Mouse (Mus musculus) Patski (cell line): Measurements from ENCODE around the gene Hipk4. TPM values are rescaled to one million over a fixed set of nuclear protein-coding genes. Genes with fewer than 3 reads are reported as not detected.

Experiments used
- ATAC-seq: fragments of 100-300 bp; one replicate; pipeline ENCODE4 v1.8.0; 2021
- CTCF ChIA-PET: fragments of 350-600 bp; sonication (Branson Sonifier 250); formaldehyde crosslinking; loops from one replicate; lab custom pipeline; 2022; ENCODE audit warnings: inconsistent platforms; lab: Charles Lee
- POLR2A ChIA-PET: fragments of 350-600 bp; sonication (Branson Sonifier 250); formaldehyde crosslinking; loops from one replicate; lab custom pipeline; 2022; ENCODE audit warnings: antibody characterized with exemption, inconsistent platforms; lab: Charles Lee
- DNase-seq: peaks from one replicate; pipeline ENCODE4 v3.0.0-alpha.2; 2011; ENCODE audit warnings: low read depth, low spot score
- H3K27me3 ChIP-seq: fragments of 371-371 bp; one replicate; pipeline ENCODE4 v1.5.1; 2021
- CTCF ChIP-seq: fragments of 100-300 bp; IDR thresholded peaks from one replicate; pipeline ENCODE4 v1.5.1; 2021
- in situ Hi-C: fragments of 300-500 bp; cut with MboI; formaldehyde crosslinking; loops from 3 replicates; pipeline ENCODE4 v1.11.1; 2018; ENCODE audit warnings: low pct_unique_long_range_greater_than_20kb, mixed read lengths
- polyA plus RNA-seq: library from polyadenylated mRNA; unstranded; gene quantifications from one replicate; pipeline ENCODE4 v1.2.3, GENCODE M21; 2021

Gene Hipk4
- polyA plus RNA-seq, 1 experiment from 2014 or later = 0.95 TPM

GRCm38 (mm10) chr7:27574124-27574880 lies 51.2 kb downstream of the Hipk4 start:
- DNase-seq (no peak), ATAC-seq (peak; percentile 64)
- H3K27me3 ChIP-seq = no peaks in the 10 kb centered on the region
- no peak for TF ChIP-seq CTCF
- ChIA-PET POLR2A (interaction anchor here (1.0 kb wide), 1 partner anchor 12 kb away, joined by 3 read pairs; no protein-coding TSS in a partner anchor), CTCF (interaction anchor here (1.2 kb wide), 1 partner anchor 19 kb away, joined by 3 read pairs; no protein-coding TSS in a partner anchor)
- in situ Hi-C loops = no loop called here

GRCm38 (mm10) chr7:27576914-27577313 lies 53.8 kb downstream of the Hipk4 start:
- in situ Hi-C loops = no loop called here
- ATAC-seq = no peak
- ChIA-PET POLR2A (interaction anchor here (0.6 kb wide), 1 partner anchor 8 kb away, joined by 5 read pairs; no protein-coding TSS in a partner anchor), CTCF (interaction anchor here (1.3 kb wide), 1 partner anchor 9 kb away, joined by 3 read pairs; no protein-coding TSS in a partner anchor)
- H3K27me3 ChIP-seq = no peaks in the 10 kb centered on the region
- no peak for DNase-seq
- no peak for TF ChIP-seq CTCF

GRCm38 (mm10) chr7:27577589-27577988 lies 54.5 kb downstream of the Hipk4 start:
- TF ChIP-seq CTCF = no peak
- POLR2A ChIA-PET = no interaction called here
- in situ Hi-C loops = no loop called here
- no peaks in the 10 kb centered on the region for H3K27me3 ChIP-seq
- DNase-seq (no peak), ATAC-seq (no peak)
- CTCF ChIA-PET = interaction anchor here (1.3 kb wide), 1 partner anchor 10 kb away, joined by 3 read pairs; no protein-coding TSS in a partner anchor

GRCm38 (mm10) chr7:27578465-27578864 lies 55.4 kb downstream of the Hipk4 start:
- H3K27me3 ChIP-seq = no peaks in the 10 kb centered on the region
- DNase-seq = no peak
- in situ Hi-C loops = no loop called here
- POLR2A ChIA-PET = no interaction called here
- no peak for ATAC-seq
- no peak for TF ChIP-seq CTCF
- CTCF ChIA-PET = interaction anchor here (1.3 kb wide), 1 partner anchor 11 kb away, joined by 3 read pairs; no protein-coding TSS in a partner anchor

- no peaks in the 10 kb centered on the region for H3K27me3 ChIP-seq
- ChIA-PET POLR2A (interaction anchor here (1.4 kb wide), 1 partner anchor 27 kb away, joined by 3 read pairs; the partner anchor contains the start of genes 2310022A10Rik and Pld3), CTCF (interaction anchor here (1.5 kb wide), 1 partner anchor 9 kb away, joined by 4 read pairs; no protein-coding TSS in a partner anchor)
- no peak for DNase-seq
- no peak for ATAC-seq
- in situ Hi-C loops = no loop called here
- TF ChIP-seq CTCF = no peak
These were observed 57.5 kb downstream of the Hipk4 start for GRCm38 (mm10) chr7:27580380-27581174.

Other genes with a start within 250 kb of the Hipk4 start
- gene Ltbp4, start 185.6 kb upstream of the Hipk4 start, polyA plus RNA-seq = 10.3 TPM
- 24.7 TPM for gene Shkbp1, start 167.2 kb upstream of the Hipk4 start, polyA plus RNA-seq
- 0.64 TPM for gene Gm20479, start 165.8 kb upstream of the Hipk4 start, polyA plus RNA-seq
- 0.13 TPM for gene Sptbn4, start 75.6 kb upstream of the Hipk4 start, polyA plus RNA-seq
- 20.3 TPM for gene Blvrb, start 75.3 kb upstream of the Hipk4 start, polyA plus RNA-seq
- gene Sertad3, start 49.5 kb upstream of the Hipk4 start, polyA plus RNA-seq = 9.1 TPM
- 27.6 TPM for gene Sertad1, start 36.4 kb upstream of the Hipk4 start, polyA plus RNA-seq
- gene Prx, start 23.9 kb upstream of the Hipk4 start, polyA plus RNA-seq = 4.4 TPM
- gene Pld3, start 30.0 kb downstream of the Hipk4 start, polyA plus RNA-seq = 148 TPM
- gene 2310022A10Rik, start 30.0 kb downstream of the Hipk4 start, polyA plus RNA-seq = 13.6 TPM
- 71.9 TPM for gene Akt2, start 68.3 kb downstream of the Hipk4 start, polyA plus RNA-seq
- 0.12 TPM for gene Ttc9b, start 130.6 kb downstream of the Hipk4 start, polyA plus RNA-seq
- 34.0 TPM for gene Map3k10, start 151.3 kb downstream of the Hipk4 start, polyA plus RNA-seq
- 1.1 TPM for gene Zfp607b, start 166.1 kb downstream of the Hipk4 start, polyA plus RNA-seq
- 13.1 TPM for gene Zfp60, start 208.1 kb downstream of the Hipk4 start, polyA plus RNA-seq